Mouse (Mus musculus): ENCODE data around the gene Dpm2.

DNA sequence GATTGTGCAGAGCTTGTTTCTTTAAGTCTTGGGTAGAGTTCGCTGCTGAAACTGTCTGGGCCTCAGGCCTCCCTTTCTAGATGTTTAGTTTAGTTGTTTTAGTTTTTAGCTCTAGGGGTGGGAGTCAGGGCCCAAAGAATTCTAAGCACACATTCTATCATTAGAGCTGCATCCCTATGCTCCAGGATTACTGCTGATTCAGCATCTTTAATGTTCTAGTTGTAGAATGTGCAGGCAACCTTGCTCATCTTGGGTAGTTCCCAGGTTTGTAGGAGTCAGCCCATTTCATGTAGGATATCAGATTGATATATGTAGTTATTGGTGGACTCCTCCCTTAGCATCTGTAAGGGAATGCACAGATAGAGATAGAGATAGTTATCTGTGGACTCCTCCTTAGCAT lies 46.5 kb downstream of the Dpm2 start:
- TF ChIP-seq CTCF (IDR thresholded peaks at IDR 0.05; ENCODE audit: control insufficient read depth, insufficient read depth, low read length) (no peak), POLR2A (IDR thresholded peaks at IDR 0.05; ENCODE audit: borderline replicate concordance, control insufficient read depth, low read depth, low read length) (no peak)

Measured in bone marrow, adult 2 months (tissue).